Mouse (Mus musculus) intestine, embryonic 14.5 days (tissue): ENCODE measurements around the gene Wfdc6b. TPM values are rescaled to one million over a fixed set of nuclear protein-coding genes. Genes with fewer than 3 reads are reported as not detected.
A peak's percentile ranks its signal among the peaks of the same experiment; 100 is the strongest.
"Not testable (repeated sequence)": the region's sequence is repeated elsewhere in the genome, so short reads cannot be mapped to it uniquely, and the experiment has no call there.

ENCODE experiments used
- ATAC-seq: fragments of 200-750 bp; cut with Nextera tagmentation; replicated peaks from 2 replicates; pipeline ENCODE4 v1.8.0; 2017; ENCODE audit warnings: low read depth, moderate number of reproducible peaks, moderate TSS enrichment, moderate library complexity; ENCODE audit not compliant: low FRiP score, low TSS enrichment
- DNase-seq: peaks from one replicate; pipeline ENCODE4 v3.0.0-alpha.2; 2018; ENCODE audit warnings: low spot score
- H3K27ac ChIP-seq: fragments of 300-500 bp; sonication (generic); 2 replicates; pipeline ENCODE4 v1.5.1; 2014; ENCODE audit warnings: low read depth, mild to moderate bottlenecking, control low read depth
- H3K27me3 ChIP-seq: fragments of 300-500 bp; sonication (generic); replicated peaks from 2 replicates; pipeline ENCODE4 v1.6.1; 2014; ENCODE audit warnings: low read length, control low read depth; ENCODE audit not compliant: control insufficient read depth, insufficient read depth
- H3K36me3 ChIP-seq: fragments of 300-500 bp; sonication (generic); 2 replicates; pipeline ENCODE4 v1.6.1; 2014; ENCODE audit warnings: low read length, control low read depth; ENCODE audit not compliant: control insufficient read depth, insufficient read depth
- H3K4me1 ChIP-seq: fragments of 300-500 bp; sonication (generic); replicated peaks from 2 replicates; pipeline ENCODE4 v1.6.1; 2014; ENCODE audit warnings: low read length, control low read depth, mixed read lengths; ENCODE audit not compliant: control insufficient read depth, insufficient read depth
- H3K4me2 ChIP-seq: fragments of 300-500 bp; sonication (generic); 2 replicates; pipeline ENCODE4 v1.6.1; 2014; ENCODE audit warnings: low read length
- H3K4me3 ChIP-seq: fragments of 300-500 bp; sonication (generic); 2 replicates; pipeline ENCODE4 v1.5.1; 2014; ENCODE audit warnings: low read depth, low read length, control low read depth, mixed read lengths
- H3K9ac ChIP-seq: fragments of 300-500 bp; sonication (generic); 2 replicates; pipeline ENCODE4 v1.6.1; 2014; ENCODE audit warnings: mild to moderate bottlenecking, low read length
- H3K9me3 ChIP-seq: fragments of 300-500 bp; sonication (generic); 2 replicates; pipeline ENCODE4 v1.6.1; 2016; ENCODE audit warnings: low read length, control low read depth; ENCODE audit not compliant: control insufficient read depth
- WGBS: fragments of 180-500 bp; shearing (Covaris S2); extraction: QIAGEN DNeasy Blood & Tissue Kit; methylation state at CpG from one replicate; pipeline ENCODE4 v1.1.7; 2014; 5-methylcytosine and 5-hydroxymethylcytosine counted together
- polyA plus RNA-seq: library from polyadenylated mRNA; unstranded; fragments of >200 nt; fragmentation: Nextera tagmentation; extraction: Ambion mirVana; gene quantifications from 2 replicates; pipeline ENCODE4 v1.2.1, GENCODE M21; 2014

Gene Wfdc6b
- polyA plus RNA-seq: not detected in 2 replicates

DNA sequence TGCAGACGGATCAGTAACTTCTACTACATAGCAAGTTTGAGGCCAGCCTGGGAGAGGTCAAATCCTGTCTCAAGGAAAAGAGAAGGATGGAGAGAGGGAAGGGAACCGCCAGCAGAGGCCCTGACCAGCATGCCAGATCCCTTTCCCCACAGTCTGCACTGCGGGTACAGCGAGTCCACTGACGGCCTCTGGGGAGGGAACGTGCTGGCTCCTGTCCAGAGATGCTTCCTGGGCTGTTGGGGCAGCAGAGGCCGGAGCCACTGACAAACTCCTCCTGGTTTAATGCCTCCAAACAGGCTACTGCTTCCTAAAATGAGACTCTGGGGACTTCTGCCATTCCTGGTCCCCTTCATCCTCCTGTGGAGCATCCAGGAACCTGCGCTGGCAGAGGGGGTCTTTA is at the start of gene Wfdc6b, which contains the start of gene Wfdc8:
Gene Wfdc6b (plus strand): TSS at position 52 of the 400 bp plus-strand sequence.
Gene Wfdc8 (minus strand): TSS at position 156 of the 400 bp plus-strand sequence.
- not testable (repeated sequence) for H3K9ac ChIP-seq, H3K4me1 ChIP-seq, H3K27ac ChIP-seq, H3K4me3 ChIP-seq, ATAC-seq, H3K9me3 ChIP-seq, DNase-seq, H3K36me3 ChIP-seq, H3K27me3 ChIP-seq, H3K4me2 ChIP-seq
- WGBS: 45% methylated on average over 8 of the region's 8 CpGs

GRCm38 (mm10) chr2:164564346-164564745 is 49.0 kb upstream of the Wfdc6b start:
- Histone ChIP-seq H3K36me3 (0 out of 2 replicates have a peak, but pooled peaks cover 5% of the 10 kb centered on the region), H3K4me3 (no peak overlapping the region), H3K27me3 (no peaks in the 10 kb centered on the region), H3K9me3 (0 out of 2 replicates have a peak, but pooled peaks cover 3% of the 10 kb centered on the region), H3K27ac (no peak overlapping the region), H3K4me2 (peak overlapping the region; percentile 93), H3K4me1 (peaks cover 8% of the 10 kb centered on the region), H3K9ac (peak overlapping the region; percentile 59; the same call in 1 of the 2 replicates)
- WGBS: 72% methylated on average over 5 of the region's 5 CpGs
- DNase-seq (no peak), ATAC-seq (no peak)

DNA sequence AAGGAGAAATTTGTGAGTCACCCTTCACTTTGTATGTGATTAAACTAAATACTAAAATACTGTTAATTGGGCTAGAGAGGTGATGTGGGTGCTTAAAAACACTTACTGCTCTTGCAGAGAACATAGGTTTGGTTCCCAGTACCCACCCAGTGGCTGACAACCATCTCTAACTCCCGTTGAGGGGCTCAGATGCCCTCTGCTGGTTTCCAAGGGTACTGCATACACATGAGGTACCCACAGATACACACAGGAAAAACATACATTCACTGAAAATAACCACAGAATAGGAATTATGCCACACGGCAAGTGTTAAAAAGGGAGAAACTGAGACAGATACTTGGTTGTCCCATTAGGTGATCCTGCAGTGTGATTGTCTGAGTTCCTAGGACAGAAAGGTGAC is 46.3 kb upstream of the Wfdc6b start:
- H3K36me3 ChIP-seq: 0 out of 2 replicates have a peak, but pooled peaks cover 5% of the 10 kb centered on the region
- DNase-seq (no peak), ATAC-seq (no peak)
- H3K9me3 ChIP-seq: 0 out of 2 replicates have a peak, but pooled peaks cover 3% of the 10 kb centered on the region
- WGBS: 86% methylated on average over 2 of the region's 2 CpGs
- H3K4me1 ChIP-seq: peaks cover 7% of the 10 kb centered on the region; the same call in 1 of the 2 replicates
- H3K27me3 ChIP-seq: no peaks in the 10 kb centered on the region
- no peak overlapping the region for H3K4me3 ChIP-seq
- no peak overlapping the region for H3K4me2 ChIP-seq
- no peak overlapping the region for H3K27ac ChIP-seq
- no peak overlapping the region for H3K9ac ChIP-seq

DNA sequence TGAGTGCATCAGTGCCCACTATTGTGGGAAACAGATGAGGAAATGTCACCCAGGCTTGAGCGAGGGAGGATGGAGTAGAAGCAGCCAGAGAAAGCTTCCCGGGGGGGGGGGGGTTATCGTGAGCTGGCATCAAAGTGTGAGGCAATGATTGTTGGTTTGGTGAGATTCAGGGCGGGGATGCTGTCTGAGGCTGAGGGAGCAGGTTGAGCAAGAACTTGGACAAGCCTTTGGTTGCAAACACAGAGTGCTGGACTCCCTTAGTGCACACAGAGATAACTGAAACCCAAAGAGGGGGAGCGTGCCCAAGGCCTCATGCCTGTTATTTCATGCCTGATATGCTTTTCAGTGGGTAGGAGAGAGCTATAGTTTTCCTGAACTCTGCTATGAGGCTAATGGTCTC is 45.9 kb upstream of the Wfdc6b start:
- whole genome bisulfite sequencing: 79% methylated on average over 5 of the region's 5 CpGs
- H3K27me3 ChIP-seq: no peaks in the 10 kb centered on the region
- peaks cover 7% of the 10 kb centered on the region; the same call in 1 of the 2 replicates for H3K4me1 ChIP-seq
- ATAC-seq (no peak), DNase-seq (no peak)
- H3K4me2 ChIP-seq: no peak overlapping the region
- H3K27ac ChIP-seq: no peak overlapping the region
- H3K36me3 ChIP-seq: 0 out of 2 replicates have a peak, but pooled peaks cover 5% of the 10 kb centered on the region
- 0 out of 2 replicates have a peak, but pooled peaks cover 3% of the 10 kb centered on the region for H3K9me3 ChIP-seq
- no peak overlapping the region for H3K9ac ChIP-seq
- H3K4me3 ChIP-seq: no peak overlapping the region

GRCm38 (mm10) chr2:164573359-164573758 is 40.0 kb upstream of the Wfdc6b start, which contains the start of gene Spint3:
Gene Spint3, minus strand, starts transcription at chr2:164573459.
- not testable (repeated sequence) for H3K9me3 ChIP-seq, H3K4me2 ChIP-seq, H3K27me3 ChIP-seq, H3K4me3 ChIP-seq, DNase-seq, H3K9ac ChIP-seq, H3K36me3 ChIP-seq, ATAC-seq, H3K4me1 ChIP-seq, H3K27ac ChIP-seq
- 79% methylated on average over 6 of the region's 6 CpGs for WGBS

DNA sequence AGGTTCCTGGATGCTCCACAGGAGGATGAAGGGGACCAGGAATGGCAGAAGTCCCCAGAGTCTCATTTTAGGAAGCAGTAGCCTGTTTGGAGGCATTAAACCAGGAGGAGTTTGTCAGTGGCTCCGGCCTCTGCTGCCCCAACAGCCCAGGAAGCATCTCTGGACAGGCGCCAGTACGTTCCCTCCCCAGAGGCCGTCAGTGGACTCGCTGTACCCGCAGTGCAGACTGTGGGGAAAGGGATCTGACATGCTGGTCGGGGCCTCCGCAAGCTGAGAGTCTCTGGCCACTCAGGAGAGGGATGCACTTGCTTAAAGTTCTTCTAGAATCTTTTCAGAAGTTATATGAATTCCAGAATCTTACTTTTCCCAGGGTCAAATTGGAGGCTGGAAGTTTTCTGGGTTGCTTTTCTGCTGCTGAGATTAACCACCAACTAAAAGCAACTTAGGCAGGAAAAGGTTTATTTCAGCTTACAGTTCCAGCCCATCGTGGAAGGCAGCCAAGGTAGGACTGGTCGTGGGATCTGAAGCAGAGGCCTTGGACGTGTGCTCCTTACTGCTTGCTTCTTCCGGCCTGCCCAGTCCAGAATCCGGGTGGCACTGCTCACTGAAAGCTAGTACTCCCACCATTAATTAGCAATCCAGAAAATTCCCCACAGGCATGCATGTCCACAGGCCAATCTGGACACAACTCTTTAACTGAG is 28.1 kb upstream of the Wfdc6b start, which contains the start of gene Wfdc6a:
Gene Wfdc6a (minus strand): TSS at position 423 of the 701 bp plus-strand sequence.
- not testable (repeated sequence) for H3K36me3 ChIP-seq, DNase-seq, H3K4me2 ChIP-seq, H3K4me1 ChIP-seq, H3K27me3 ChIP-seq, H3K9ac ChIP-seq, H3K9me3 ChIP-seq, H3K4me3 ChIP-seq, ATAC-seq
- H3K27ac ChIP-seq: peak within 1 kb of the TSS; percentile 38; the same call in 1 of the 2 replicates
- WGBS: 42% methylated on average over 13 of the region's 13 CpGs

- H3K4me3 ChIP-seq: no peak overlapping the region
These were observed 21.3 kb upstream of the Wfdc6b start for GRCm38 (mm10) chr2:164592014-164592413.

GRCm38 (mm10) chr2:164593494-164593893 is 19.8 kb upstream of the Wfdc6b start, which contains the start of gene Eppin:
Gene Eppin, minus strand, starts transcription at chr2:164593594.
- no peak within 1 kb of the TSS for H3K27ac ChIP-seq

More at GRCm38 (mm10) chr2:164592014-164592413, 21.3 kb upstream of the Wfdc6b start:
- Histone ChIP-seq H3K9me3 (no peaks in the 10 kb centered on the region), H3K4me1 (no peaks in the 10 kb centered on the region), H3K36me3 (no peaks in the 10 kb centered on the region), H3K27me3 (no peaks in the 10 kb centered on the region), H3K4me2 (no peak overlapping the region), H3K27ac (no peak overlapping the region), H3K9ac (no peak overlapping the region)
- DNase-seq (peak; percentile 59), ATAC-seq (peak; percentile 32; the same call in 1 of the 2 replicates)
- WGBS: 8% methylated on average over 4 of the region's 4 CpGs

More at GRCm38 (mm10) chr2:164593494-164593893, 19.8 kb upstream of the Wfdc6b start, which contains the start of gene Eppin:
- Histone ChIP-seq H3K4me3 (no peak within 1 kb of the TSS), H3K9ac (no peak within 1 kb of the TSS), H3K4me2 (no peak within 1 kb of the TSS), H3K9me3 (no peaks in the 10 kb centered on the region), H3K36me3 (no peaks in the 10 kb centered on the region), H3K4me1 (no peaks in the 10 kb centered on the region), H3K27me3 (no peaks in the 10 kb centered on the region)
- DNase-seq (no peak), ATAC-seq (no peak)
- WGBS: 84% methylated on average over 4 of the region's 4 CpGs
